Comparison of ENCODE assay signal across 11 mouse cellular contexts in the genomic region with DNA sequence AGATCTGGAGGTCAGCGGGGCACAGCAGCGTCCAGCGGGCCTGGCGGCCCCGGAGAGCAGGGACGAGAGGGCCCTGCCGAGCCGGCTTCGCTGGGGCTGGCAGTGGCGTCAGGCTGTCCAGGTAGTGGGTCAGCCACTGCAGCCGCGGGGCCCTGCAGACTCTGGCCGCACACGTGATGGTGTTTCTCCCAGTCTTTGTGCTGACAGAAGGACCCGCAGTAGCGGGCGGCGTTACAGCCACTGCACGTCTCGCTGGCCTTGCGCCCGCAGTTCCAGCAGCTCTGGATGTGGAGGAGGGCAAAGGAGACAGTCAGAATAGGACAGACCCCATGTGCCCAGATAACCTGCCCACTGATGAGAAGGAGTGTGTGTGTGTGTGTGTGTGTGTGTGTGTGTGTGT. TPM values are rescaled to one million over a fixed set of nuclear protein-coding genes. Genes with fewer than 3 reads are reported as not detected.
DNase-seq lines count a peak whose midpoint lies in the region; ATAC-seq lines count a peak whose summit lies in the region.
"Had no signal": no experiment of that assay in that cellular context is flagged by ENCODE, and none has a peak within 500 bp of the region (broad histone marks: within the 10 kb centered on the region; RNA-seq: fewer than 3 reads in every experiment).

No protein-coding gene starts in this region.

- peaks cover 41% of the 10 kb centered on the region for H3K36me3 ChIP-seq in heart, embryonic 10.5 days
- H3K36me3 ChIP-seq in midbrain, embryonic 10.5 days: peaks cover 23% of the 10 kb centered on the region
- peaks cover 53% of the 10 kb centered on the region for H3K36me3 ChIP-seq in midbrain, embryonic 13.5 days
- H3K36me3 ChIP-seq in hindbrain, embryonic 16.5 days (ENCODE audit: control insufficient read depth, insufficient read depth, low read length): peaks cover 22% of the 10 kb centered on the region
- peaks cover 30% of the 10 kb centered on the region for H3K36me3 ChIP-seq in midbrain, embryonic 15.5 days (replicated peaks)

- intact Hi-C loops in heart, postnatal 10 days (cut with DNase I): no loop called here
- intact Hi-C loops in left cerebral cortex, postnatal 10 days (cut with DNase I): no loop called here

- no peak overlapping the region for H3K4me2 ChIP-seq in midbrain, embryonic 13.5 days (replicated peaks)
- H3K4me2 ChIP-seq in hindbrain, embryonic 16.5 days (ENCODE audit: low read length): no peak overlapping the region
- 0 out of 2 replicates have a peak overlapping the region, but pooled peaks have one; percentile 14 for H3K4me2 ChIP-seq in midbrain, embryonic 15.5 days

- no peak; the same call in 1 of the 2 replicates for ATAC-seq in midbrain, embryonic 13.5 days
- 0 out of 2 replicates have a peak, but pooled peaks have one; percentile 24 for ATAC-seq in hindbrain, embryonic 16.5 days
- no peak for ATAC-seq in midbrain, embryonic 15.5 days (replicated peaks)

- H3K27ac ChIP-seq in heart, embryonic 10.5 days: peak overlapping the region; percentile 67
- H3K27ac ChIP-seq in midbrain, embryonic 10.5 days (replicated peaks): peak overlapping the region; percentile 29
- H3K27ac ChIP-seq in midbrain, embryonic 13.5 days: no peak overlapping the region
- peak overlapping the region; percentile 29; the same call in 1 of the 2 replicates for H3K27ac ChIP-seq in hindbrain, embryonic 16.5 days (ENCODE audit: low read depth, low read length)
- no peak overlapping the region for H3K27ac ChIP-seq in midbrain, embryonic 15.5 days

- H3K27me3 ChIP-seq in heart, embryonic 10.5 days (ENCODE audit: insufficient read depth, poor library complexity, severe bottlenecking): peaks cover 26% of the 10 kb centered on the region; the same call in 1 of the 2 replicates
- peaks cover 47% of the 10 kb centered on the region for H3K27me3 ChIP-seq in midbrain, embryonic 10.5 days (ENCODE audit: low read depth, poor library complexity, severe bottlenecking)
- peaks cover 8% of the 10 kb centered on the region for H3K27me3 ChIP-seq in midbrain, embryonic 13.5 days
- no peaks in the 10 kb centered on the region for H3K27me3 ChIP-seq in hindbrain, embryonic 16.5 days (replicated peaks; ENCODE audit: control insufficient read depth, insufficient read depth, low read length)
- H3K27me3 ChIP-seq in midbrain, embryonic 15.5 days (replicated peaks): no peaks in the 10 kb centered on the region

- no peaks in the 10 kb centered on the region for H3K9me3 ChIP-seq in heart, embryonic 10.5 days
- no peaks in the 10 kb centered on the region for H3K9me3 ChIP-seq in midbrain, embryonic 10.5 days (replicated peaks)
- H3K9me3 ChIP-seq in midbrain, embryonic 13.5 days: no peaks in the 10 kb centered on the region
- H3K9me3 ChIP-seq in hindbrain, embryonic 16.5 days (ENCODE audit: control insufficient read depth, low read length): no peaks in the 10 kb centered on the region
- H3K9me3 ChIP-seq in midbrain, embryonic 15.5 days: no peaks in the 10 kb centered on the region

- DNase-seq in heart, embryonic 10.5 days (ENCODE audit: low spot score): no peak
- DNase-seq in heart, postnatal 10 days: no peak
- no peak for DNase-seq in midbrain, embryonic 10.5 days (ENCODE audit: low spot score)
- DNase-seq in left cerebral cortex, postnatal 10 days (ENCODE audit: extremely low spot score in 1 of 2, low spot score in 2 of 2): no peak
- no peak for DNase-seq in adrenal gland, adult 2 months
- DNase-seq: lung, adult 18-20 months had no signal

- H3K4me1 ChIP-seq in heart, embryonic 10.5 days: peaks cover 17% of the 10 kb centered on the region
- peaks cover 14% of the 10 kb centered on the region for H3K4me1 ChIP-seq in midbrain, embryonic 10.5 days
- peaks cover 8% of the 10 kb centered on the region for H3K4me1 ChIP-seq in midbrain, embryonic 13.5 days (replicated peaks)
- H3K4me1 ChIP-seq in hindbrain, embryonic 16.5 days (ENCODE audit: control insufficient read depth, insufficient read depth, low read depth, low read length): peaks cover 2% of the 10 kb centered on the region; the same call in 1 of the 2 replicates
- no peaks in the 10 kb centered on the region for H3K4me1 ChIP-seq in midbrain, embryonic 15.5 days

- H3K9ac ChIP-seq in midbrain, embryonic 13.5 days (replicated peaks): no peak overlapping the region
- H3K9ac ChIP-seq in hindbrain, embryonic 16.5 days (ENCODE audit: low read depth, low read length): peak overlapping the region; percentile 31; the same call in 1 of the 2 replicates
- H3K9ac ChIP-seq in midbrain, embryonic 15.5 days: no peak overlapping the region

- WGBS in heart, embryonic 10.5 days: 64% methylated on average over 22 of the region's 22 CpGs
- 56% methylated on average over 22 of the region's 22 CpGs for WGBS in midbrain, embryonic 10.5 days
- whole genome bisulfite sequencing in midbrain, embryonic 13.5 days: 52% methylated on average over 22 of the region's 22 CpGs
- WGBS in hindbrain, embryonic 16.5 days: 54% methylated on average over 20 of the region's 22 CpGs
- 51% methylated on average over 22 of the region's 22 CpGs for WGBS in midbrain, embryonic 15.5 days

- peak overlapping the region; percentile 44 for H3K4me3 ChIP-seq in heart, embryonic 10.5 days
- peak overlapping the region; percentile 33 for H3K4me3 ChIP-seq in midbrain, embryonic 10.5 days
- H3K4me3 ChIP-seq in midbrain, embryonic 13.5 days (replicated peaks): no peak overlapping the region
- H3K4me3 ChIP-seq in hindbrain, embryonic 16.5 days (ENCODE audit: low read length): no peak overlapping the region
- 0 out of 2 replicates have a peak overlapping the region, but pooled peaks have one; percentile 1 for H3K4me3 ChIP-seq in midbrain, embryonic 15.5 days
- H3K4me3 ChIP-seq: erythroblast, embryonic 14.5 days had no signal

RNA-seq across cellular contexts. Expression of a gene that starts 8.2 kb away (rescaled TPM):
- 0.19 TPM in 1 of 2 replicates, not detected in the other for polyA plus RNA-seq in heart, embryonic 10.5 days (2016; fragmentation: Nextera tagmentation; extraction: Ambion mirVana)
- not detected for total RNA-seq in heart, postnatal 10 days (2021)
- polyA plus RNA-seq in midbrain, embryonic 10.5 days (2016; fragmentation: Nextera tagmentation; extraction: Ambion mirVana): not detected in 2 replicates
- polyA plus RNA-seq in midbrain, embryonic 13.5 days (2015; fragmentation: Nextera tagmentation; extraction: Ambion mirVana): not detected in 2 replicates
- polyA plus RNA-seq in hindbrain, embryonic 16.5 days (2015; fragmentation: Nextera tagmentation; extraction: Ambion mirVana): not detected in 2 replicates
- polyA plus RNA-seq in midbrain, embryonic 15.5 days (2015; fragmentation: Nextera tagmentation; extraction: Ambion mirVana): not detected in 2 replicates
- not detected for total RNA-seq in left cerebral cortex, postnatal 10 days (2021)
- total RNA-seq in adrenal gland, adult 2 months (2021): not detected
- not detected in 2 replicates for polyA plus RNA-seq in adrenal gland, adult 2 months (2012; rRNA removed)
- polyA plus RNA-seq: erythroblast, embryonic 14.5 days; neural tube, embryonic 14.5 days had no signal

RNA-seq across cellular contexts. Expression of a gene that starts 19.3 kb away (rescaled TPM):
- 52.9 and 67.4 TPM in 2 replicates for polyA plus RNA-seq in heart, embryonic 10.5 days (2016; fragmentation: Nextera tagmentation; extraction: Ambion mirVana)
- total RNA-seq in heart, postnatal 10 days (2021): 10 to 100 TPM; 54.7 to 57.4 TPM
- 51.0 and 61.2 TPM in 2 replicates for polyA plus RNA-seq in midbrain, embryonic 10.5 days (2016; fragmentation: Nextera tagmentation; extraction: Ambion mirVana)
- 98.5 and 102 TPM in 2 replicates for polyA plus RNA-seq in midbrain, embryonic 13.5 days (2015; fragmentation: Nextera tagmentation; extraction: Ambion mirVana)
- polyA plus RNA-seq in hindbrain, embryonic 16.5 days (2015; fragmentation: Nextera tagmentation; extraction: Ambion mirVana): 109 and 110 TPM in 2 replicates
- 120 and 126 TPM in 2 replicates for polyA plus RNA-seq in midbrain, embryonic 15.5 days (2015; fragmentation: Nextera tagmentation; extraction: Ambion mirVana)
- 10 to 100 TPM; 81.8 to 83.6 TPM for total RNA-seq in left cerebral cortex, postnatal 10 days (2021)
- 10 to 100 TPM; 53.8 to 55.5 TPM for total RNA-seq in adrenal gland, adult 2 months (2021)
- polyA plus RNA-seq in adrenal gland, adult 2 months (2012; rRNA removed): 159 and 161 TPM in 2 replicates

RNA-seq across cellular contexts. Expression of a gene that starts 19.4 kb away (rescaled TPM):
- 8.1 and 11.9 TPM in 2 replicates for polyA plus RNA-seq in heart, embryonic 10.5 days (2016; fragmentation: Nextera tagmentation; extraction: Ambion mirVana)
- 1 to 10 TPM; 6.6 to 7.1 TPM for total RNA-seq in heart, postnatal 10 days (2021)
- 6.6 and 7.7 TPM in 2 replicates for polyA plus RNA-seq in midbrain, embryonic 10.5 days (2016; fragmentation: Nextera tagmentation; extraction: Ambion mirVana)
- polyA plus RNA-seq in midbrain, embryonic 13.5 days (2015; fragmentation: Nextera tagmentation; extraction: Ambion mirVana): 3.9 and 4.7 TPM in 2 replicates
- polyA plus RNA-seq in hindbrain, embryonic 16.5 days (2015; fragmentation: Nextera tagmentation; extraction: Ambion mirVana): 8.7 TPM in 2 replicates
- polyA plus RNA-seq in midbrain, embryonic 15.5 days (2015; fragmentation: Nextera tagmentation; extraction: Ambion mirVana): 7.2 and 9.0 TPM in 2 replicates
- 10 to 100 TPM; 12.5 to 14.6 TPM for total RNA-seq in left cerebral cortex, postnatal 10 days (2021)
- total RNA-seq in adrenal gland, adult 2 months (2021): 1 to 10 TPM; 6.0 to 7.8 TPM
- polyA plus RNA-seq in adrenal gland, adult 2 months (2012; rRNA removed): 6.8 and 8.0 TPM in 2 replicates

RNA-seq across cellular contexts. Expression of a gene that starts 54.0 kb away (rescaled TPM):
- polyA plus RNA-seq in heart, embryonic 10.5 days (2016; fragmentation: Nextera tagmentation; extraction: Ambion mirVana): 318 and 361 TPM in 2 replicates
- 10 to 100 TPM; 37.9 to 41.8 TPM for total RNA-seq in heart, postnatal 10 days (2021)
- polyA plus RNA-seq in midbrain, embryonic 10.5 days (2016; fragmentation: Nextera tagmentation; extraction: Ambion mirVana): 241 and 278 TPM in 2 replicates
- polyA plus RNA-seq in midbrain, embryonic 13.5 days (2015; fragmentation: Nextera tagmentation; extraction: Ambion mirVana): 136 and 152 TPM in 2 replicates
- 202 and 203 TPM in 2 replicates for polyA plus RNA-seq in hindbrain, embryonic 16.5 days (2015; fragmentation: Nextera tagmentation; extraction: Ambion mirVana)
- polyA plus RNA-seq in midbrain, embryonic 15.5 days (2015; fragmentation: Nextera tagmentation; extraction: Ambion mirVana): 166 and 173 TPM in 2 replicates
- 10 to 100 TPM; 80.3 to 89.9 TPM for total RNA-seq in left cerebral cortex, postnatal 10 days (2021)
- total RNA-seq in adrenal gland, adult 2 months (2021): 100 to 1,000 TPM in 1 of 2 experiments, 10 to 100 TPM in 1; 56.2 to 106 TPM
- polyA plus RNA-seq in adrenal gland, adult 2 months (2012; rRNA removed): 161 and 176 TPM in 2 replicates

Comparison
In these comparisons a context has a peak if more than half of its experiments do, and no peak if none do; other contexts are left out.
1. H3K27ac ChIP-seq: peak in heart, embryonic 10.5 days (single experiment), midbrain, embryonic 10.5 days (single experiment) and hindbrain, embryonic 16.5 days (single experiment); none in midbrain, embryonic 13.5 days (single experiment) and midbrain, embryonic 15.5 days (single experiment).
2. H3K4me3 ChIP-seq: peak in heart, embryonic 10.5 days (single experiment), midbrain, embryonic 10.5 days (single experiment) and midbrain, embryonic 15.5 days (single experiment); none in midbrain, embryonic 13.5 days (single experiment) and hindbrain, embryonic 16.5 days (single experiment).